Mouse (Mus musculus): ENCODE data around the gene Ccl7.

GRCm38 (mm10) chr11:82022504-82023056 lies 22.9 kb upstream of the Ccl7 start:
- TF ChIP-seq CHD2 (IDR thresholded peaks at IDR 0.05; ENCODE audit: low read depth, low read length) (no peak), MAFK (IDR thresholded peaks at IDR 0.05; ENCODE audit: insufficient read depth, low read depth, low read length) (no peak), ZC3H11A (IDR thresholded peaks at IDR 0.05; ENCODE audit: borderline replicate concordance, low read depth, low read length) (no peak), ZNF384 (IDR thresholded peaks at IDR 0.05; ENCODE audit: low read depth, low read length) (no peak), HCFC1 (IDR thresholded peaks at IDR 0.05; ENCODE audit: borderline replicate concordance, insufficient read depth, low read length) (no peak)

Measured in ES-E14 (cell line).